Mouse (Mus musculus) layer of hippocampus, adult 8-10 months (tissue): ENCODE data around the gene Arhgap23. TPM values are rescaled to one million over a fixed set of nuclear protein-coding genes. Genes with fewer than 3 reads are reported as not detected.
A peak's percentile ranks its signal among the peaks of the same experiment; 100 is the strongest.

Experiments used
- DNase-seq, 2 experiments: peaks; one replicate each; pipeline ENCODE4 v3.0.0; 2022; ENCODE audit warnings: low spot score in 2 of 2
- total RNA-seq, 4 experiments: library from RNA; stranded (reverse); gene quantifications; 2 replicates each; pipeline ENCODE4 v1.2.4; 2022

Arhgap23 gene
- total RNA-seq, 4 experiments from 2014 or later, result 75.7 to 83.2 (median 78.4) TPM

- DNase-seq, result no peak
These were observed 47.8 kb downstream of the Arhgap23 start for GRCm38 (mm10) chr11:97463166-97463565.

GRCm38 (mm10) chr11:97463991-97464390, 48.7 kb downstream of the Arhgap23 start:
- no peak for DNase-seq

- DNase-seq, result no peak
These were observed 50.6 kb downstream of the Arhgap23 start for GRCm38 (mm10) chr11:97465957-97466356.

DNA sequence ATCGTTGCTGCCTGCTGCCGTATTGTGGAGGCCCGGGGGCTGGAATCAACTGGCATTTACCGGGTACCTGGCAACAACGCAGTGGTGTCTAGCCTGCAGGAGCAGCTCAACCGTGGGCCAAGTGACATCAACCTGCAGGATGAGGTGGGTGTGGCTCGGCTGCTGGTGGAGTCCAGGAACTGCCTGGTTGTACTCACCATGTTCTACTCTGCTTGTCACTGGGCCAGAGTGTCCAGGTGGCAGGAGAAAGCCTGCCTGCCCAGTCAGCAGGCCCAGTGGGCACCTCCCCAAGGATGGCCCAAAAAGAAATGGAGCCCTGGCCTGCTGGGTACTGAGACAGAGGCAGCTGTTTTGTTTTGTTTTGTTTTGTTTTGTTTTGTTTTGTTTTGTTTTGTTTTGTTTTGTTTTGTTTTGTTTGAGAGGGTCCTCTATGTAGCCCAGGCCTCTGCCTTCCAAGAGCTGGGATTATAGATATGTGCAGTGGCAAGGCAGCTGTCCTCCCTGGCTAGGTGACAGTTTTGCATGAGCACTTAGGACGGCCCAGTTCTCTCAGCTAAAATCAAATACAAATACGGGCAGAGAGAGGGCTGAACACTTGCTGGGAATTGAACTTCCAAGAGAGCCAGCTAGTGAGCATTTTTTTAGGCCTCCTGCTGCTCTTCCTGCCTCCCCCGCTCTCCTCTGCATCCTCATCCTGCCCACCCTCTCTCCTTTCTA, 51.3 kb downstream of the Arhgap23 start:
- no peak for DNase-seq

GRCm38 (mm10) chr11:97468639-97469287, 53.4 kb downstream of the Arhgap23 start:
- DNase-seq, result peak; percentile 68 to 81

DNA sequence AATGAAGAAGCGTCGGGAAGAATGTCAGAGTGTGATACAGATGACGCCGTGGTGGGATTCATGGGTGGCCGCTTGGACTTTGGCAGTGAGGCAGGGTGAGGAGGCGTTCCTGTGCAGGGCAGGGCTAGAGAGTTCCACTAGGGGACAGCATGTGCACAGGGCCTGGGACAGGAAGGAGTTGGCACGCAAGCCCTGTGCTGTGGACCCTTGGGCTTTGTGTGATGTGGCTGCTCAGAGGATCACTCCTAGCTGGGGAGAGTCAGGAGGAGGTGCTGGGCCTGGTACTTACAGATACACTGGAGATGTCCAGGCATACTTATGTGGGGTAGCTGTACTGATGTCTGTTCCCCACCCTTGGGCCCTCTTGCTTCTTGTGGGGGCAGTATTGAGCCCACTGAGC, 54.5 kb downstream of the Arhgap23 start:
- no peak for DNase-seq

- no peak for DNase-seq
These were observed 55.9 kb downstream of the Arhgap23 start for GRCm38 (mm10) chr11:97471276-97471675.

GRCm38 (mm10) chr11:97476334-97477095, 61.2 kb downstream of the Arhgap23 start:
- DNase-seq, result peak in 1 of 2 experiments; percentile 75

GRCm38 (mm10) chr11:97477431-97477830, 62.1 kb downstream of the Arhgap23 start:
- DNase-seq, result no peak

DNA sequence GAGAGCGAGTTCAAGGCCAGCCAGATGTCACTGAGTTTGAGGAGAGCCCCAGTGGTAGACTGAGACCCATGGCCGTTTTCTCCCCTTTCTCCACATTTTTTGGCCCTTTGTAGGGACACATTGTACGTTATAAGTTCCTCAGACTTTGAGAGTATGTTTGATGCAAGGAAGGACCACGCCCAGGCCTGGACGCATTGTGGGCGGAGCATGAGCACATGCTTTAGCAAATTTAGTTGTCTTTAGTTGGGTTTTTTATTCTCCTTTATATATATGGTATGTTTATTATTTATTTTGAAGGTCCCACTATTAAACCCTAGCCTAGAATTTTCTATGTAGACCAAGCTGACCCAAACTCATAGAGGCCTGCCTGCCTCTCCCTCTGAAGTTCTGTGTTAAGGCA, 63.0 kb downstream of the Arhgap23 start:
- no peak for DNase-seq

GRCm38 (mm10) chr11:97479085-97479484, 63.8 kb downstream of the Arhgap23 start:
- no peak for DNase-seq

DNA sequence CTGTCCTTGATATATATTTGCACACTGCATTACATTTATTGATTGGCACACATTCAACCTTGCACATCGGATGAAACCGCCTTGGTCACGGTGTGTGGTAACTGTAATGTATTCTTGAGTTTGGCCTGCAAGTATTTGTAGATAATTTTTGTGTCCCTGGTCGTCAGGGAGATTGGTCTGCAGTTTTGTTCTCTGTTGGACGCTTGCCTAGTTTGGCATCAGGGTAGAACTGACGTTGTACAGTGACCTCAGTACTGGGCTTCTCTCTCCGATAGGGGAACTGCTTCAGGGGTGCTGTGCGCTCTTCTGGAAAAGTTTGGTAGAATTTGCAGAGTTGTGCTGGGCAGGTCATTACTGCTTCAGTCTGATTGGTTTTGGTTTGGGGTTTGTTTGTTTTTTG, 64.5 kb downstream of the Arhgap23 start:
- DNase-seq, result no peak

DNA sequence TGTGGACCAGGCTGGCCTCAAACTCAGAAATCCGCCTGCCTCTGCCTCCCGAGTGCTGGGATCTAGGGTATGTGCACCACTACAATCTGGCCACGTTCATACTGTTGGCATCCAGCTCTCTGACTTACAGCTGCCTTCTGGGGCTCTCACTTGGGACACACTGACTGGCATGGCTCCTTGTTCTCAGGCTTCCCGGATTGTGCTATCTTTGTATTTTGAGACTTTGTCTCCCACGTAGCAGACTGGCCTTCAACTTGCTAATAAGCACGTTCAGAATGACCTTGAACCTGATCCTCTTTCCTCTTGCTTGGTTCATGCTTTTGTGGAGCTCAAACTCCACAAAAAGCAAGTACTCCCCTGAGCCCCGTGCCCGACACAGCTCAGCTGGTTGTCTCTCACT, 70.3 kb downstream of the Arhgap23 start:
- no peak for DNase-seq

DNA sequence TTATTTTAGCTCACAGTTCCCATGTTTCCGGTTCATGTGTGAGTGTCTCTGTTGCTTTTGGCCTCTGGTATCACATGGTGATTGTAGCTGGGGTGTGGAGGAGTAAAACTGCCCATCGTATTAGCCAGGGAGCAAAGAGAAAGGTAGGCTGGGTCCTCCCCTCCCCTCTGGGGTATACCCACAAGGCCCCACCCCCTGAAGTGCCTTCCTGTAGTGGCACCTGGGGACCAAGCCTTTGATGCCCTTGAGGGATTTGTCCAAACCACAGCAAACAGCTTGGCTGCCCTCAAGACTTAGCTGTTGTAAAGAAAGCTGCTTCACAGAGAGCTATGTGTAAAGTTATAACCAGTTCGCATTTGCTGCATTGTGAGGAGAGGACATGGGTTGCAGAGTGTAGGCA, 72.3 kb downstream of the Arhgap23 start:
- no peak for DNase-seq

GRCm38 (mm10) chr11:97489589-97490324, 74.4 kb downstream of the Arhgap23 start:
- DNase-seq, result peak in 1 of 2 experiments; percentile 76

DNA sequence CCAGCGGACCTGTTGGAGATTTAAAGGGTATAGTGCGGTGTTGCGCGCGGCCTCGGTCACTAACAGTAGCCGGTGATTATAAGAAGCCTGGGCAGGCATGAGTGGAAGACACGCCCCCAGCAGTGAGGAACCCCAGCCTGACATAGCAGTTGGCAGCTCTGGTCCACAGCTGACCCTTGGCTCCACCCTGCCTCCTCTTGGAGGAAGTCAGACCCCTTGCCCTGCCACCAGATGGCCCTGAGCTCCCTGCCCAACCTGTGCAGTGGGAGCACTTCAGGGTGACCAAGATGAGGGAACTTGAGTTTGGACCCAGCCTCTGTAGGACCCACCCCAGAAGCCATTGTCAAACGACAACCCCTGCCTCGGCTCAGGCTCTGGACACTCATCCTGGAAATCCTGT, 76.3 kb downstream of the Arhgap23 start:
- DNase-seq, result no peak

- DNase-seq, result no peak
These were observed 77.5 kb downstream of the Arhgap23 start for GRCm38 (mm10) chr11:97492836-97493235.

DNA sequence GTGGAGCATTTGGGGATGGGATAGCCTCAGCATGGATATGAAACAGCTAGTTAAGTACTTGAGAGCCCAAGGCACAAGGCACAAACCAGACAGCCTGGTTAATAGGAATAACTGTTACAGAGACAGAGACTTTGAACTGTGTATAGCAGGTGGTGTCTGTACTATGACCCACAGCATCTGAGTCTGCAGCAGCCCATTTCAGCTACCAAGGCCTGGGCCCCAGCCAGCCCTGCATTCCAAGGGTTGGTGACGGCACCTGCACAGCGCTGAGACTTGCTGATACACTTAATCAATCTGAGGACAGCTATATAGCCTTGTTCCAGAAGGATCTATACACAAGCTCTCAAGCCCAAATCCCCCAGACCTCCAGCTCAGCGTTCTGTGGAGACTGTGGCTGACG, 82.2 kb downstream of the Arhgap23 start:
- no peak for DNase-seq

- DNase-seq, result no peak
These were observed 84.8 kb downstream of the Arhgap23 start, which contains the start of gene 4933428G20Rik for GRCm38 (mm10) chr11:97499865-97500719. 4933428G20Rik (minus strand) TSS chr11:97500340.

GRCm38 (mm10) chr11:97500720-97501448, 85.6 kb downstream of the Arhgap23 start:
- DNase-seq, result no peak
